Mouse (Mus musculus): ENCODE results near the gene Arsb. TPM values are rescaled to one million over a fixed set of nuclear protein-coding genes. Genes with fewer than 3 reads are reported as not detected.

The Arsb gene
- polyA plus RNA-seq, 1 experiment: 114 TPM

DNA sequence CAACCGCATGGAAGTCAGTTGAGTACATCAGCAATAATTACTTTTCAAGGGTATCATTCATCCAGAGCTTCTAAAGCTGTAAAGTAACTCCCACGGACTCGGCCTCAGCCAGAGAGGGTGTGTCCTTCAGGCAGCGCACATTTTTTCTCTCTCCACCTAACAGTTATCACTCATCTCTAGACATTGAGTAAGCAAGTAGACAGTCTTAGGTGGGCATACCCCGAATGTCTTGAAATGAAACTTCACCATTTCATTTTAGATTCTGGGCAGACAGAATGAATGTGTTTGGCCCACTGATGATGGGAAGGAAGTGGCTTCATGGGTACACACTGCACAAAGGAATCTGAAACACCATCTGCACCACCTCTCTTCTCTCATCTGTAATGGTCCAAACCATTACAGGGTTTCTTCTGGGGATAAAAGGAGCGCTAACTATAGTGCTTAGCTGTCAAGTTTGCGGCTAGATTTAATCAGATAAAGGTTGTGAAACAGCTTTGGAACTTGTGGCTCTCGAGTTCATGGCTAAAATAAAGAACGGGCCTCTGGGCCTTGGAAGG is 321 bp upstream of the Arsb start:
- Histone ChIP-seq H3K4me3 (ENCODE audit: insufficient read depth, low read depth, low read length) (peak overlapping the region; percentile 77), H3K27me3 (replicated peaks; ENCODE audit: control insufficient read depth, insufficient read depth, low read length) (no peaks in the 10 kb centered on the region), H3K4me1 (ENCODE audit: control insufficient read depth, insufficient read depth, low read length) (peaks cover 5% of the 10 kb centered on the region; the same call in 1 of the 2 replicates), H3K27ac (ENCODE audit: insufficient read depth, low read depth, low read length) (peak overlapping the region; percentile 39), H3K36me3 (ENCODE audit: control insufficient read depth, insufficient read depth, low read length) (no peaks in the 10 kb centered on the region)
- TF ChIP-seq CTCF (conservative IDR thresholded peaks at IDR 0.05; ENCODE audit: insufficient read depth, insufficient read length, low read depth, low read length) (no peak), POLR2A (IDR thresholded peaks at IDR 0.05; ENCODE audit: low read depth, low read length) (no peak)
- DNase-seq: no peak
- WGBS: 32% methylated on average over 9 of the region's 9 CpGs

DNA sequence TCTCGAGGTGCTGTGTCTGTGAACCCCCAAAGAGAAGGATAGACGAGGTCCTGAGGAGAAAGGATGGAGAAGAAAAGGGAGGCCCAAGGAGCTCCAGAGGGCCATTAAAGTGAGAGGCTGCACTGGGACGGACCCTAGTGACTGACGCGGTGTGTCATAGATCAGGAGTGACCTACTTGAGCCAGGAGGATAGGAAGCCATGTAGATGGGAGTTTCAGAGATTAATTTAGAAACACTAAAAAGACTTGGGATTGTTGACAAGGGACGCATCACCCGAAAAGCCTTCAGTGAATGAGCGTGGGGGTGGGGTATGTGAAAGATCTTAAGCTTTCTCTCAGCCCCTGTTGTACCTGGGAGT is 828 bp downstream of the Arsb start:
- H3K27ac ChIP-seq (ENCODE audit: insufficient read depth, low read depth, low read length): peak overlapping the region; percentile 85
- H3K36me3 ChIP-seq (ENCODE audit: control insufficient read depth, insufficient read depth, low read length): no peaks in the 10 kb centered on the region
- peak overlapping the region; percentile 77 for H3K4me3 ChIP-seq (ENCODE audit: insufficient read depth, low read depth, low read length)
- peaks cover 11% of the 10 kb centered on the region; the same call in 1 of the 2 replicates for H3K4me1 ChIP-seq (ENCODE audit: control insufficient read depth, insufficient read depth, low read length)
- 13% methylated on average over 8 of the region's 8 CpGs for WGBS
- H3K27me3 ChIP-seq (replicated peaks; ENCODE audit: control insufficient read depth, insufficient read depth, low read length): no peaks in the 10 kb centered on the region
- DNase-seq: no peak
- TF ChIP-seq POLR2A (IDR thresholded peaks at IDR 0.05; ENCODE audit: low read depth, low read length) (no peak), CTCF (conservative IDR thresholded peaks at IDR 0.05; ENCODE audit: insufficient read depth, insufficient read length, low read depth, low read length) (no peak)

DNA sequence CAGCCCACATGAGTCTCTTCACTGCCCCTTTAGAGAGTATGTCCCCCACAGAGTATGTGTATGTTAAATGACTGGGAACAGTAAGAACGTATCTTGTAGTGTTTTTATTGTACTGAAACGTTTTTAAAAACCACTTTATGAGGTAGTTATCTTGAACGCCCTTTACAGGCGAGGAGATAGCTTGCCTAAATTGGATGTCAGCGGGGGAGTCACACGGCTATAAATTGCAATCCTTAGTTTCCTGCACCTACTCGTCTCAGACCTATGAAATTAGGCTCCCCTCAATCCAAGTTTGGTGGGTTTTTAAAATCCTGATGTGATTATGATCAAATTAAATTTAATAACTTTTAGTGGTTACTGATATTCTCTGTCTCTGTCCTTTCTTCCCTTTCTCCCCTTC is 1.4 kb downstream of the Arsb start:
- Histone ChIP-seq H3K27me3 (replicated peaks; ENCODE audit: control insufficient read depth, insufficient read depth, low read length) (no peaks in the 10 kb centered on the region), H3K27ac (ENCODE audit: insufficient read depth, low read depth, low read length) (no peak overlapping the region), H3K4me3 (ENCODE audit: insufficient read depth, low read depth, low read length) (peak overlapping the region; percentile 77; the same call in 1 of the 2 replicates), H3K36me3 (ENCODE audit: control insufficient read depth, insufficient read depth, low read length) (no peaks in the 10 kb centered on the region), H3K4me1 (ENCODE audit: control insufficient read depth, insufficient read depth, low read length) (peaks cover 11% of the 10 kb centered on the region; the same call in 1 of the 2 replicates)
- no peak for TF ChIP-seq CTCF (conservative IDR thresholded peaks at IDR 0.05; ENCODE audit: insufficient read depth, insufficient read length, low read depth, low read length)
- no peak for TF ChIP-seq POLR2A (IDR thresholded peaks at IDR 0.05; ENCODE audit: low read depth, low read length)
- 55% methylated on average over 7 of the region's 7 CpGs for WGBS
- no peak for DNase-seq

DNA sequence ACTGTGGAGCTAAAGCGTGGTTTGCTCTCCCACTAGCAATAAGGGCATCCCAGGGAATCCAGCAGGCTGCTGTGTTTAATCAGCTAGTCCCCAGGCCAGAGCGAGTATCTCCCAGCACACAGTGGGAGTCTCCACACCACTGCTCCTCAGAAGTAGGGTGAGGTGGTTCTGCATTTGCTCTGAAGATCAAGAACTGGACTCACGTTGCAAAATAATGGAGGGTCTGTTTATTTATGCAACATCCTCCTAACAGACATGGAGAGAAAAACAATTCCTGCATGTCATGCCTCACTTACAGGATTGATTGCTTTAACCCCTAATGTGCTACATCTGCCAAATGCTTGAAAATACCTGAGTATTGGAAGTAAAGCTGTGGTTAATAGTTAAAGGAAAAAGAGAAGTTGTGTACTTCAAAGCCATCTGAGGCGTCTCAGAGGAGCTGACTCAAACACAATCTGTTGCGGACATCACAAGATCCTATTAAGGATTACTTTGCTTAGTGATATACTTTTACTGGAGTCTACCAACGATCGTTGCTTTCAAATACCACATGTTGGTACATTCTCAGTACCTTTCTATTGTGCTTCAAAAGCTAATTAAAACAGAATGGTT is 2.4 kb downstream of the Arsb start:
- H3K4me3 ChIP-seq (ENCODE audit: insufficient read depth, low read depth, low read length): no peak overlapping the region
- peak overlapping the region; percentile 63 for H3K27ac ChIP-seq (ENCODE audit: insufficient read depth, low read depth, low read length)
- 47% methylated on average over 7 of the region's 7 CpGs for WGBS
- H3K27me3 ChIP-seq (replicated peaks; ENCODE audit: control insufficient read depth, insufficient read depth, low read length): no peaks in the 10 kb centered on the region
- DNase-seq: peak; percentile 66
- H3K4me1 ChIP-seq (ENCODE audit: control insufficient read depth, insufficient read depth, low read length): peaks cover 11% of the 10 kb centered on the region; the same call in 1 of the 2 replicates
- no peaks in the 10 kb centered on the region for H3K36me3 ChIP-seq (ENCODE audit: control insufficient read depth, insufficient read depth, low read length)
- no peak for TF ChIP-seq POLR2A (IDR thresholded peaks at IDR 0.05; ENCODE audit: low read depth, low read length)
- no peak for TF ChIP-seq CTCF (conservative IDR thresholded peaks at IDR 0.05; ENCODE audit: insufficient read depth, insufficient read length, low read depth, low read length)

DNA sequence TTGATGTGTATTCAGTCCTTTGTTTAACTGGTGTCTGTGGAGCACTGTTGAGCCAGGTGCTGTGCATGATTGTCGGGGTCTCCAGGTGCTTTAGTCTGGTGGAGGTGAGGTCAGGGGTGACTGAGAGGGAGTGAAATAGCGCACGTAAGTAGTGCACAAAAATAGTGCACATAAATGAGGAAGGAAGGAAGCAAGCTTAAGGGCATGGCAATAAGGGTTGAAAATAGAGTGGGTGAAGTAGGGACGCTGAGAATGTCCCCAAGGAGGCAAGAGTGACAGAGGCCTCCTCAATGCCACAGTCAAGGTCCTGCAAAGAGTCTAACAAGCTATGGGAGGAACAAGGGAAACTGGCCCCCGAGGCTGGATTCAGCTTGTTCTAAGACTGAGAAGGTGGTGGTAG is 11.4 kb downstream of the Arsb start:
- H3K27me3 ChIP-seq (replicated peaks; ENCODE audit: control insufficient read depth, insufficient read depth, low read length): no peaks in the 10 kb centered on the region
- WGBS: 83% methylated on average over 5 of the region's 5 CpGs
- H3K36me3 ChIP-seq (ENCODE audit: control insufficient read depth, insufficient read depth, low read length): no peaks in the 10 kb centered on the region
- no peak for DNase-seq
- TF ChIP-seq CTCF (conservative IDR thresholded peaks at IDR 0.05; ENCODE audit: insufficient read depth, insufficient read length, low read depth, low read length) (no peak), POLR2A (IDR thresholded peaks at IDR 0.05; ENCODE audit: low read depth, low read length) (no peak)
- H3K4me1 ChIP-seq (ENCODE audit: control insufficient read depth, insufficient read depth, low read length): no peaks in the 10 kb centered on the region
- no peak overlapping the region for H3K4me3 ChIP-seq (ENCODE audit: insufficient read depth, low read depth, low read length)
- H3K27ac ChIP-seq (ENCODE audit: insufficient read depth, low read depth, low read length): no peak overlapping the region

DNA sequence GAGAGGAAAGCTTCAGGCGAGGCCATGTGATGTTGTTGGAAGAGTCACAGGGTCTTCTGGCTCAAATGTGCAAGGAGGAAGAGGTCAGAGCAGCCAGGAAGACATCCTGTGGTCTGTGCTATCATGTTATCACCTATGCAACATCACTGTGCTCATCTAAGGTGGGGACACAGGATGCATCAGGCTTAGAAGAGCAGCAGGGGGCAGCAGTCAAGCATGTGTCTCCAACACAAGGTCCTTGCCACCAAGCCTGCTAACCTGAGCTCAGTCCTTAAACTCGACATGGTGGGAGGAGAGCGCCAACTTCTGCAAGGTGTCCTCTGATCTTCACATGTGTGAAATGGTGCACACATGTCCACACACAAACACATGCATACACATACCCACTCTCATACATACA is 13.9 kb downstream of the Arsb start:
- 80% methylated on average over 3 of the region's 3 CpGs for WGBS

DNA sequence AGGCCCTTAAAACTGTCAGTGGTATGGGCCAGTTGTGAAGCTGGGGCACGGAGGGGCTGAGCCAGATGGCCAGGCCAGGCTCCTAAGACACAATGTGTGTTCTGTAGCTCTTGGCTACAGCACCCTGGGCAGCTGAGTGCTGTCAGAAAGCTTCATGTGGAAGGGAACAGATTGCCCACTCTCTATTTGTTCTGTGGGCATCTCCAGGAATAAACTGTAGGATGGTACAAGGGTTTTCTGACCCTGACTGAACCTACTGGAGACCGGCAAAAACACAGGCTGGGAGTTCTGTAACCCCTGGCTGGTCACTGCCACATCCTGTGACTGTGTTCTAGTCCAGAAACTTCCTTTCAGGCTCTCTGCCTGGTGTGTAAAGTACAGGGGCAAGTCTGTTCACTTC is 14.6 kb downstream of the Arsb start:
- H3K4me3 ChIP-seq (ENCODE audit: insufficient read depth, low read depth, low read length): no peak overlapping the region
- TF ChIP-seq POLR2A (IDR thresholded peaks at IDR 0.05; ENCODE audit: low read depth, low read length) (no peak), CTCF (conservative IDR thresholded peaks at IDR 0.05; ENCODE audit: insufficient read depth, insufficient read length, low read depth, low read length) (no peak)
- WGBS: 73% methylated on average over 2 of the region's 2 CpGs
- H3K27me3 ChIP-seq (replicated peaks; ENCODE audit: control insufficient read depth, insufficient read depth, low read length): no peaks in the 10 kb centered on the region
- DNase-seq: no peak
- no peaks in the 10 kb centered on the region for H3K4me1 ChIP-seq (ENCODE audit: control insufficient read depth, insufficient read depth, low read length)
- no peaks in the 10 kb centered on the region for H3K36me3 ChIP-seq (ENCODE audit: control insufficient read depth, insufficient read depth, low read length)
- H3K27ac ChIP-seq (ENCODE audit: insufficient read depth, low read depth, low read length): no peak overlapping the region

More for the DNA sequence above, 13.9 kb downstream of the Arsb start:
- Histone ChIP-seq H3K36me3 (ENCODE audit: control insufficient read depth, insufficient read depth, low read length) (no peaks in the 10 kb centered on the region), H3K27ac (ENCODE audit: insufficient read depth, low read depth, low read length) (no peak overlapping the region), H3K4me1 (ENCODE audit: control insufficient read depth, insufficient read depth, low read length) (no peaks in the 10 kb centered on the region), H3K4me3 (ENCODE audit: insufficient read depth, low read depth, low read length) (no peak overlapping the region), H3K27me3 (replicated peaks; ENCODE audit: control insufficient read depth, insufficient read depth, low read length) (no peaks in the 10 kb centered on the region)
- DNase-seq: no peak
- peak; percentile 48 for TF ChIP-seq CTCF (conservative IDR thresholded peaks at IDR 0.05; ENCODE audit: insufficient read depth, insufficient read length, low read depth, low read length)
- TF ChIP-seq POLR2A (IDR thresholded peaks at IDR 0.05; ENCODE audit: low read depth, low read length): no peak

Measured in kidney, adult 2 months (tissue).